Mouse (Mus musculus) E14TG2a.4 (cell line): ENCODE measurements around the gene Klhl31.

Experiments
- CTCF ChIP-seq: conservative IDR thresholded peaks from 2 replicates; pipeline ENCODE4 v1.5.1; 2014; ENCODE audit warnings: low read length
- NANOG ChIP-seq: IDR thresholded peaks from 2 replicates; pipeline ENCODE4 v1.6.1; 2014; ENCODE audit warnings: borderline replicate concordance, low read length, mixed read lengths

DNA sequence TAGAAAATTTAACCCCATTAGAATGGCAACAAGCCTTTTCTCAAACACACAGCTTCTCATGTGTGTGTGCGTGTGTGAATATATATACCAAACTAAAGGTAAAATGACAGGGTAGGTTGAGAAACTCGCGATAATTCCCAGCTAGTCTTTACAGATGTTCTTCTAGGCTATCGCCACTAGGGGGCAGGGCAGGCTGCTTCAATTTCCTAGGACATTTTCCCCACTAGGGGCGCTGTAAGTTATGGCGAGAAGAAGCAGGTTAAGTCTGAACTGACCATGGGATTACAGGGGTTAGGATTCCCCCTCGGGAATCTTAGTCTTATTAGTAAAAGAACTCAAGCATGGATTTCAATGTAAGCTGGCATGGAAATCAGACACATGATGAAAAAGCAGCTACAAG is 39.9 kb upstream of the Klhl31 start:
- TF ChIP-seq CTCF (peak; percentile 98), NANOG (no peak)
